Mouse (Mus musculus) small intestine, adult 2 months (tissue): ENCODE results near the gene Rabgap1.

ENCODE experiments used
- CTCF ChIP-seq: fragments of 200-500 bp; IDR thresholded peaks from 2 replicates; pipeline ENCODE4 v1.5.1; 2012; ENCODE audit warnings: low read depth, mild to moderate bottlenecking, control low read depth, inconsistent platforms, low read length, moderate library complexity, mixed read lengths; ENCODE audit not compliant: insufficient replicate concordance, insufficient read length; ENCODE audit errors: extremely low read depth
- POLR2A ChIP-seq: fragments of 200-500 bp; IDR thresholded peaks from 2 replicates; pipeline ENCODE4 v1.6.1; 2012; ENCODE audit warnings: low read depth, mild to moderate bottlenecking, control low read depth, inconsistent platforms, low read length, moderate library complexity

- TF ChIP-seq CTCF = no peak
- no peak for TF ChIP-seq POLR2A
Observed at GRCm38 (mm10) chr2:37395539-37395938, 47.5 kb upstream of the Rabgap1 start.
